Mouse (Mus musculus): ENCODE measurements around the gene Slc12a6. TPM values are rescaled to one million over a fixed set of nuclear protein-coding genes. Genes with fewer than 3 reads are reported as not detected.

Gene Slc12a6
- polyA plus RNA-seq, 1 experiment from 2014 or later, result 11.8 TPM

DNA sequence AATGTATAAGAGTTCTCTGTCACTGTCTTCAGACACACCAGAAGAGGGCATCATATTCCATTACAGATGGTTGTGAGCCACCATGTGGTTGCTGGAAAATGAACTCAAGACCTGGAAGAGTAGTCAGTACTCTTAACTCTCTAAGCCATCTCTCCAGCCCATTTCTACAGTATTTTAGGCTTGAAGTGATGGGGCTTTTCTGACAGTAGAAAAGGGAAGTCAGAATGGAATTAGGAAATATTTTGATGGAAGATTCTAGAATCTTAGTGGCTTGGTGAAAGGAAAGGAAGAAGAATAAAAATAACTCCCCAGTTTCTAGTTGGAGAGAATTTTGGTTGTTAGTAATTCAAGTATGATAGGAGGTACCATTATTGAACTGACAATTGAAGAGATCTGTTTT is 128.3 kb downstream of the Slc12a6 start:
- Histone ChIP-seq H3K9me3 (replicated peaks) (no peaks in the 10 kb centered on the region), H3K9ac (no peak overlapping the region), H3K27me3 (no peaks in the 10 kb centered on the region), H3K27ac (replicated peaks) (no peak overlapping the region), H3K4me3 (replicated peaks) (no peak overlapping the region), H3K4me1 (no peaks in the 10 kb centered on the region), H3K4me2 (replicated peaks) (no peak overlapping the region), H3K36me3 (no peaks in the 10 kb centered on the region)
- ATAC-seq (ENCODE audit: insufficient number of reproducible peaks, low FRiP score, low TSS enrichment, low read depth), result no peak

DNA sequence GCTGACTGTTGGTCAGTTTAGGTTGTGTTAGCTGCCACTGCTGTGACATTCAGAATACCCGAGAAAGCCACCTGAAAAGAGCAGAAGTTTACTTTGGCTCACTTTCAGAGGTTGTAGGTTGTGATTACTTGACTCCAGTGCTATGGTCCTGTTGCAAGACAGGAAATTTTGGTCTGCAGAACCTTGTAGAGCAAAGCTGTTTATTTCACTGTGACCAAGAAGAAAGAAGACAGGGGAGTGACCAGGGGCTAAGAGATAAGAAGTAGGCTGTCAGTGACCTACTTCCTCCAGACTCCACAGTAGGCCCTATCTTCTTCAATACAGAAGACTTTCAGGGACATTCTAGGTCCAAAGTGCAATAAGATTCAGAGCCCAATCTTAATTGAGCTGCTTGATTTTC is 131.0 kb downstream of the Slc12a6 start:
- Histone ChIP-seq H3K9me3 (replicated peaks) (no peaks in the 10 kb centered on the region), H3K36me3 (no peaks in the 10 kb centered on the region), H3K4me3 (replicated peaks) (no peak overlapping the region), H3K27ac (replicated peaks) (no peak overlapping the region), H3K27me3 (no peaks in the 10 kb centered on the region), H3K9ac (no peak overlapping the region), H3K4me1 (no peaks in the 10 kb centered on the region), H3K4me2 (replicated peaks) (no peak overlapping the region)
- no peak for ATAC-seq (ENCODE audit: insufficient number of reproducible peaks, low FRiP score, low TSS enrichment, low read depth)
- WGBS, result 76% methylated on average over 1 of the region's 1 CpGs

DNA sequence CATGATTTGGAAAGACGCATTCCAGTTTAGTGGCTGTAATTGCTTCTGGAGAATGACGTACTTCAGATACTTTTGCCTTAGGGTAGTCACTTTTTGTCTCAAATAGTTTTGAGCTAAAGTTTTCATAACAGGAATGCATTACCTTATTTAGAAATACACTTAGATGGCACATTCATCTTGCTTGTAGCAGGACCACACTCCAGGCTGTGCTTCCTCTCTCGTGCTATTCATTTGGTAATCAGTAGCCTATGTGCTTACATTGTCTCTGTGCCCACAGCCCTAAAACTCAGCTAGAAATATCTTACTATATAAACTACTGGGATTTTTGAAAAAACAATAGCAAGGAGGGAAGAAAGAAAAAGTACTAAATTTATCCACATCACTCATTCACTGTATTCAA is 141.4 kb downstream of the Slc12a6 start:
- WGBS, result 50% methylated on average over 3 of the region's 3 CpGs

More for the DNA sequence above, 141.4 kb downstream of the Slc12a6 start:
- H3K27me3 ChIP-seq, result no peaks in the 10 kb centered on the region
- H3K9me3 ChIP-seq (replicated peaks), result no peaks in the 10 kb centered on the region
- ATAC-seq (ENCODE audit: insufficient number of reproducible peaks, low FRiP score, low TSS enrichment, low read depth), result no peak
- H3K9ac ChIP-seq, result no peak overlapping the region
- H3K4me2 ChIP-seq (replicated peaks), result no peak overlapping the region
- H3K36me3 ChIP-seq, result peaks cover 24% of the 10 kb centered on the region
- no peak overlapping the region for H3K4me3 ChIP-seq (replicated peaks)
- H3K4me1 ChIP-seq, result no peaks in the 10 kb centered on the region
- H3K27ac ChIP-seq (replicated peaks), result no peak overlapping the region

Other genes starting within 250 kb of the Slc12a6 start
- gene Olfr1311, start 241.4 kb upstream of the Slc12a6 start, polyA plus RNA-seq (2015; fragmentation: Nextera tagmentation; extraction: Ambion mirVana), result not detected in 2 replicates
- not detected in 2 replicates for gene Olfr1312, start 215.6 kb upstream of the Slc12a6 start, polyA plus RNA-seq (2015; fragmentation: Nextera tagmentation; extraction: Ambion mirVana)
- not detected in 2 replicates for gene Olfr1313, start 188.0 kb upstream of the Slc12a6 start, polyA plus RNA-seq (2015; fragmentation: Nextera tagmentation; extraction: Ambion mirVana)
- gene Olfr1314, start 169.0 kb upstream of the Slc12a6 start, polyA plus RNA-seq (2015; fragmentation: Nextera tagmentation; extraction: Ambion mirVana), result not detected in 2 replicates
- not detected in 2 replicates for gene Olfr1315-ps1, start 150.4 kb upstream of the Slc12a6 start, polyA plus RNA-seq (2015; fragmentation: Nextera tagmentation; extraction: Ambion mirVana)
- gene Olfr1316, start 130.8 kb upstream of the Slc12a6 start, polyA plus RNA-seq (2015; fragmentation: Nextera tagmentation; extraction: Ambion mirVana), result not detected in 2 replicates
- not detected in 2 replicates for gene Olfr1317, start 125.5 kb upstream of the Slc12a6 start, polyA plus RNA-seq (2015; fragmentation: Nextera tagmentation; extraction: Ambion mirVana)
- 0.09 TPM in 1 of 2 replicates, not detected in the other for gene Olfr1318, start 111.6 kb upstream of the Slc12a6 start, polyA plus RNA-seq (2015; fragmentation: Nextera tagmentation; extraction: Ambion mirVana)
- gene Lpcat4, start 26.4 kb upstream of the Slc12a6 start, polyA plus RNA-seq (2015; fragmentation: Nextera tagmentation; extraction: Ambion mirVana), result 24.5 and 35.9 TPM in 2 replicates
- gene Nutm1, start 6.5 kb upstream of the Slc12a6 start, polyA plus RNA-seq (2015; fragmentation: Nextera tagmentation; extraction: Ambion mirVana), result not detected in 2 replicates
- gene Nop10, start 3.9 kb upstream of the Slc12a6 start, polyA plus RNA-seq (2015; fragmentation: Nextera tagmentation; extraction: Ambion mirVana), result 201 and 206 TPM in 2 replicates
- not detected in 2 replicates for gene Gm21985, start 489 bp downstream of the Slc12a6 start, polyA plus RNA-seq (2015; fragmentation: Nextera tagmentation; extraction: Ambion mirVana)
- gene Emc4, start 102.2 kb downstream of the Slc12a6 start, polyA plus RNA-seq (2015; fragmentation: Nextera tagmentation; extraction: Ambion mirVana), result 124 and 127 TPM in 2 replicates
- 49.0 and 50.4 TPM in 2 replicates for gene Katnbl1, start 113.4 kb downstream of the Slc12a6 start, polyA plus RNA-seq (2015; fragmentation: Nextera tagmentation; extraction: Ambion mirVana)
- gene Emc7, start 189.2 kb downstream of the Slc12a6 start, polyA plus RNA-seq (2015; fragmentation: Nextera tagmentation; extraction: Ambion mirVana), result 19.6 TPM in 2 replicates
- gene Chrm5, start 214.9 kb downstream of the Slc12a6 start, polyA plus RNA-seq (2015; fragmentation: Nextera tagmentation; extraction: Ambion mirVana), result 0.13 TPM in 1 of 2 replicates, not detected in the other
- gene Aven, start 227.1 kb downstream of the Slc12a6 start, polyA plus RNA-seq (2015; fragmentation: Nextera tagmentation; extraction: Ambion mirVana), result 4.9 and 5.3 TPM in 2 replicates

Data from embryonic facial prominence, embryonic 15.5 days (tissue).